Mouse (Mus musculus) limb, embryonic 10.5 days (tissue): ENCODE measurements around the gene Zfp973. TPM values are rescaled to one million over a fixed set of nuclear protein-coding genes. Genes with fewer than 3 reads are reported as not detected.
"Not testable (repeated sequence)": the region's sequence is repeated elsewhere in the genome, so short reads cannot be mapped to it uniquely, and the experiment has no call there.

Source experiments
- DNase-seq: peaks from one replicate; pipeline ENCODE4 v3.0.0-alpha.2; 2017; ENCODE audit warnings: low spot score
- H3K27ac ChIP-seq: fragments of 300-500 bp; sonication (generic); 2 replicates; pipeline ENCODE4 v1.5.1; 2016; ENCODE audit warnings: mild to moderate bottlenecking
- H3K27me3 ChIP-seq: fragments of 300-500 bp; sonication (generic); 2 replicates; pipeline ENCODE4 v1.6.1; 2016; ENCODE audit warnings: low read depth, mild to moderate bottlenecking; ENCODE audit not compliant: poor library complexity, severe bottlenecking
- H3K36me3 ChIP-seq: fragments of 300-500 bp; sonication (generic); 2 replicates; pipeline ENCODE4 v1.6.1; 2016; ENCODE audit warnings: mild to moderate bottlenecking, moderate library complexity
- H3K4me1 ChIP-seq: fragments of 300-500 bp; sonication (generic); 2 replicates; pipeline ENCODE4 v1.6.1; 2016
- H3K4me3 ChIP-seq: fragments of 300-500 bp; sonication (generic); 2 replicates; pipeline ENCODE4 v1.5.1; 2016; ENCODE audit warnings: mild to moderate bottlenecking, moderate library complexity
- H3K9me3 ChIP-seq: fragments of 300-500 bp; sonication (generic); replicated peaks from 2 replicates; pipeline ENCODE4 v1.6.1; 2016; ENCODE audit warnings: mild to moderate bottlenecking
- WGBS: fragments of 180-500 bp; shearing (Covaris S2); methylation state at CpG from one replicate; pipeline ENCODE4 v1.1.7; 2016; 5-methylcytosine and 5-hydroxymethylcytosine counted together
- polyA plus RNA-seq: library from polyadenylated mRNA; unstranded; fragments of >200 nt; fragmentation: Nextera tagmentation; extraction: Ambion mirVana; gene quantifications from 2 replicates; pipeline ENCODE4 v1.2.1, GENCODE M21; 2016

The Zfp973 gene
- polyA plus RNA-seq = 9.1 and 14.1 TPM in 2 replicates

GRCm38 (mm10) chr2:176670222-176670621 lies at the start of gene Zfp973:
Gene Zfp973, plus strand, starts transcription at chr2:176670522.
- not testable (repeated sequence) for H3K36me3 ChIP-seq, H3K4me1 ChIP-seq, DNase-seq, H3K27ac ChIP-seq, H3K4me3 ChIP-seq, H3K9me3 ChIP-seq, H3K27me3 ChIP-seq
- no CpG with 5 or more reads among the region's 6 CpGs for WGBS

DNA sequence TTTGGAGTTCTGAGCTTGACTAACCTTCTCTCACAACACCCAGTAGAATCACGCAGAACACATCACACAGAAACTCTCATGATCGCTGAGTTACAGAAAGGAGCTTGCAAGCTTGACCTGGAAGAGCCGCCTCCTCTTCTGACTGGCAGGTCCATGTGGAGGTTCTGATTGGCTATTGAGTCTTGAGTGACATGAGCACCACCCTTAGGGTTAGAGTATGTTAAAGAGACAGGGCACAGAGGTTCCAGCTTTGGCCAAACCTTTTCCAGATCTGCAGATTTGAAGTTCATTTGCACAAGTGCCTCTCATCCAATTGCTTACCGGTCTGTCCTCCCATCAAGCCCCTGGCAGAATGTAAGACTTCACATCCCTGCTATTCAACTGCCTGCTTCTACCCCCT lies 34.1 kb upstream of the Zfp973 start, which contains the start of gene Gm14308:
Gene Gm14308 (minus strand): TSS at position 101 of the 400 bp plus-strand sequence.
- H3K36me3 ChIP-seq, H3K4me3 ChIP-seq, H3K9me3 ChIP-seq, H3K27ac ChIP-seq, H3K4me1 ChIP-seq, H3K27me3 ChIP-seq, DNase-seq: not testable (repeated sequence)
- WGBS = no CpG with 5 or more reads among the region's 4 CpGs

GRCm38 (mm10) chr2:176708051-176708450 lies 37.7 kb downstream of the Zfp973 start, which contains the start of gene Gm14305:
Gene Gm14305, plus strand, starts transcription at chr2:176708328.
- peak within 1 kb of the TSS; percentile 49 for H3K4me3 ChIP-seq
- H3K9me3 ChIP-seq, H3K4me1 ChIP-seq, H3K36me3 ChIP-seq, H3K27me3 ChIP-seq, H3K27ac ChIP-seq, DNase-seq: not testable (repeated sequence)
- WGBS = 1% methylated on average over 4 of the region's 6 CpGs

Other genes with a start within 250 kb of the Zfp973 start
- 9.3 and 10.5 TPM in 2 replicates for gene Gm14435, start 246.9 kb upstream of the Zfp973 start, polyA plus RNA-seq
- gene Gm14434, start 183.7 kb upstream of the Zfp973 start, polyA plus RNA-seq = 0.21 TPM in 1 of 2 replicates, not detected in the other
- not detected in 2 replicates for gene Zfp967, start 149.5 kb upstream of the Zfp973 start, polyA plus RNA-seq
- gene Gm14308, start 34.2 kb upstream of the Zfp973 start, polyA plus RNA-seq = 6.9 and 8.3 TPM in 2 replicates
- 25.8 and 27.4 TPM in 2 replicates for gene Gm14305, start 37.8 kb downstream of the Zfp973 start, polyA plus RNA-seq
- gene Gm14295, start 128.1 kb downstream of the Zfp973 start, polyA plus RNA-seq = 13.2 and 14.0 TPM in 2 replicates
- not detected in 2 replicates for gene Gm14408, start 160.6 kb downstream of the Zfp973 start, polyA plus RNA-seq